Mouse (Mus musculus): Measurements from ENCODE around the gene Hs6st2.

GRCm38 (mm10) chrX:51372477-51373239 is 309.0 kb downstream of the Hs6st2 start:
- TF ChIP-seq EP300 (IDR thresholded peaks at IDR 0.05; ENCODE audit: low read depth) = no peak
- peak; percentile 48 for TF ChIP-seq CTCF (IDR thresholded peaks at IDR 0.05; ENCODE audit: low read depth)
